Mouse (Mus musculus) hindbrain, embryonic 13.5 days (tissue): ENCODE measurements at regions not wholly inside any gene's neighbourhood (a gene's known extent, or its start where the extent isn't known, plus 50 kb on each side); places are given as distances from the start of the nearest gene placed in this dataset.
"Not testable (repeated sequence)": the region's sequence is repeated elsewhere in the genome, so short reads cannot be mapped to it uniquely, and the experiment has no call there.

Source experiments
- ATAC-seq: fragments of 200-750 bp; cut with Nextera tagmentation; 2 replicates; pipeline ENCODE4 v1.8.0; 2017; ENCODE audit warnings: moderate TSS enrichment; ENCODE audit not compliant: low FRiP score
- H3K27ac ChIP-seq: fragments of 300-500 bp; sonication (generic); 2 replicates; pipeline ENCODE4 v1.5.1; 2015; ENCODE audit warnings: inconsistent platforms, mild to moderate bottlenecking, moderate library complexity
- H3K27me3 ChIP-seq: fragments of 300-500 bp; sonication (generic); 2 replicates; pipeline ENCODE4 v1.6.1; 2015; ENCODE audit warnings: mild to moderate bottlenecking, inconsistent platforms
- H3K36me3 ChIP-seq: fragments of 300-500 bp; sonication (generic); 2 replicates; pipeline ENCODE4 v1.6.1; 2015; ENCODE audit warnings: mild to moderate bottlenecking, inconsistent platforms
- H3K4me1 ChIP-seq: fragments of 300-500 bp; sonication (generic); replicated peaks from 2 replicates; pipeline ENCODE4 v1.6.1; 2015; ENCODE audit warnings: inconsistent platforms
- H3K4me2 ChIP-seq: fragments of 300-500 bp; sonication (generic); 2 replicates; pipeline ENCODE4 v1.6.1; 2015; ENCODE audit warnings: inconsistent platforms, mild to moderate bottlenecking, moderate library complexity
- H3K4me3 ChIP-seq: fragments of 300-500 bp; sonication (generic); 2 replicates; pipeline ENCODE4 v1.5.1; 2015; ENCODE audit warnings: mild to moderate bottlenecking, inconsistent platforms
- H3K9ac ChIP-seq: fragments of 300-500 bp; sonication (generic); 2 replicates; pipeline ENCODE4 v1.6.1; 2015; ENCODE audit warnings: mild to moderate bottlenecking, inconsistent platforms
- H3K9me3 ChIP-seq: fragments of 300-500 bp; sonication (generic); 2 replicates; pipeline ENCODE4 v1.6.1; 2016; ENCODE audit warnings: inconsistent platforms
- WGBS: fragments of 180-500 bp; shearing (Covaris S2); methylation state at CpG from one replicate; pipeline ENCODE4 v1.1.7; 2015; 5-methylcytosine and 5-hydroxymethylcytosine counted together

DNA sequence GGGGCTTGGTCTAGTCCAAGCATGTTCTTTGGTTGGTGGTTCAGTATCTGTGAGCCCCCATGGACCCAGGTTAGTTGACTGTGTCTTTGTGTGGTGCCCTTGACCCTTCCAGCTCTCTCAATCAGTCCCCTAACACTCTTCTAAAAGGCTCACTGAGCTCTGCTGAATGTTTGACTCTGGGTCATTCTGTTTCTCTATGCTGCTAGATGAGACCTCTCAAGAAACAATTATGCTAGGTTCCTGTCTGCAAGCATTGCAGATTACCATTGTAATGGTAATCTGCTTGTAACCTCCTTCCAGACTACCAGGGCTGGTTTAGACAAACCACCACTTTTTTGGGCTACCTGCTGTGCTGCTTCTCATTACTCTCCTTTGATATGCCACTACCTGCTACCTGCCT is 2863.9 kb downstream of the Gm37988 start:
- H3K4me3 ChIP-seq: no peak overlapping the region
- no peak overlapping the region for H3K4me2 ChIP-seq
- no peak for ATAC-seq
- no peaks in the 10 kb centered on the region for H3K27me3 ChIP-seq
- no peaks in the 10 kb centered on the region for H3K36me3 ChIP-seq
- no peaks in the 10 kb centered on the region for H3K4me1 ChIP-seq
- no peaks in the 10 kb centered on the region for H3K9me3 ChIP-seq
- no peak overlapping the region for H3K27ac ChIP-seq
- H3K9ac ChIP-seq: no peak overlapping the region

DNA sequence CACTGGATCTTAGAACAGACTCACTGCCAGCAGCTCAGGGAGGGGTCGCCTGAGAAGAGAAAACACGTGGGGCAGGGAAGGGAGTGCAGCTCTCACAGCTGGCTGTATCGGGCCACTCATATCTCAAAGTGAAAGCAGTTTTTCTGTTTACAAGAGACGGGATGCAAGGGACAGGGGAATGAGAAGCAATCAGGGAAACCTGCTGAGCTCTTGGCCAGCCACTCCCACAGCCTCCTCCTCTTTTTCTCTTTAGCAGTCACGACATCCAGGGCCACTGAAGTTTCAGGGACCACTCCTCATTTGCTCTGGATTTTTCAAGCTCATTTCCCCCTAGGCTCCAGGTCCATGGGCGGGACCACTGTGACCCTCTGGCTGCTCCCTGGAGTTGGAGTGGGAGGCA is 2901.5 kb downstream of the Gm37988 start:
- not testable (repeated sequence) for H3K27me3 ChIP-seq, H3K9ac ChIP-seq, H3K4me2 ChIP-seq, H3K36me3 ChIP-seq, H3K9me3 ChIP-seq, H3K4me3 ChIP-seq, ATAC-seq, H3K27ac ChIP-seq, H3K4me1 ChIP-seq
- WGBS: 88% methylated on average over 6 of the region's 6 CpGs

DNA sequence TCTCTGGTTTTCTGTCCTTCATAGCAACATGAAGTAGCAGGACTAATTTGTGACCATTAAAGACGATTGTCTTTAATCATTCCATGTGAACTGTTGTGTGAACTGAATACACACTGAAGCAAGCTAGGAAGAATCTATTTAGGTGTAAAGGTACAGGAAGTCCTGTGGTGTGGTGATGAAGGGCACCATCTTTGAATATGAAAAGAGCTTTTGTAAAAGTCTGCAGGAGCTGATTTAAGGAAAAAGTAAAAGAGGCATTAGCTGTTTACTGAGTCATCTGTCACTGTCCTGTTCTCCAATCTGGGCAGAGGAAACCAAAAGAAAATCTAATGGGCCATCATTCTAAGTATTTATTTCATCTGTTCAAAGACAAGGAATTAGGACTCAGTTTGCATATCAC is 2925.0 kb downstream of the Gm37988 start:
- Histone ChIP-seq H3K27ac (no peak overlapping the region), H3K27me3 (no peaks in the 10 kb centered on the region), H3K9me3 (no peaks in the 10 kb centered on the region), H3K36me3 (no peaks in the 10 kb centered on the region), H3K4me3 (no peak overlapping the region), H3K4me1 (no peaks in the 10 kb centered on the region), H3K4me2 (no peak overlapping the region), H3K9ac (no peak overlapping the region)
- no peak for ATAC-seq
- WGBS: 34% methylated on average over 1 of the region's 1 CpGs

DNA sequence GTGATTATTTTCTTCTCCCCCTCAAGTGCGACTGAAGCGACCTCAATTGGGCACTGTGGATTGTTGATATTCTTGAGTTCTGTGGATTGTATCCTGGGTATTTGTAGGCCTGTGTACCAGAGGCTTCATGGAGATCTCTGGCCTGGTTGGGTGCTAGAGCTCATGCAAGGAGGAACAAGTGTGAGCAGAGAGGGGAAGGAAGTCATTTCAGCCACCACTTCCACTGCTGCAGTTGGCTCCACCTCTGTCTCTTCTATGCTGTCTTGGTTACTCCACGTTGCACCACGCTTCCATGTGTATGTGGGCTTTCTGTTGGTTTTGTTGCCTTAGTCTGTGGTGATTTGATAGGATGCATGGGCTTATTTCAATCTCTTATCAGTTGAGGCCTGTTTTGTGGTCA is 2929.6 kb downstream of the Gm37988 start:
- no peaks in the 10 kb centered on the region for H3K4me1 ChIP-seq
- H3K9me3 ChIP-seq: no peaks in the 10 kb centered on the region
- no peak overlapping the region for H3K27ac ChIP-seq
- 91% methylated on average over 4 of the region's 4 CpGs for WGBS
- H3K36me3 ChIP-seq: no peaks in the 10 kb centered on the region
- ATAC-seq: no peak
- H3K9ac ChIP-seq: no peak overlapping the region
- H3K4me3 ChIP-seq: no peak overlapping the region
- no peaks in the 10 kb centered on the region for H3K27me3 ChIP-seq
- H3K4me2 ChIP-seq: no peak overlapping the region

DNA sequence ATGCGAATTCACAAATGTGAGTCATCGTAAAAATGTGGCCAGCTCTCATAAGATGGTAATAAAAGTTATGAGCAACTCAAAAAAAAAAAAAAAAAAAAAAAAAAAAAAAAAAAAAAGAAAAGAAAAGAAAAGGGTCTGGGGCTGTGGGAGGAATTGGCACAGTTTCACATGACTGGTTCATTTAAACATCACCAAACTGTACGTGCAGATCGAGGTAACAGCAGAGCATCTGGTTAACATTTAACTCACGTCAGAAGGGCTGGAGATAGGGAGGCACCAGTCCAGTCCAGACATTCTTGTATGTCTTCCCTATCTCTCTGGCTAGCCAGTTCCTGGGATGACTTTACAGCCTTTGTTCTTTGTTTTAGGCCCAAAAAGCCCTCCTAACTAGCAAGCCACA is 2938.2 kb downstream of the Gm37988 start:
- WGBS: 85% methylated on average over 5 of the region's 5 CpGs
- no peaks in the 10 kb centered on the region for H3K36me3 ChIP-seq
- no peak overlapping the region for H3K9ac ChIP-seq
- ATAC-seq: no peak
- H3K9me3 ChIP-seq: no peaks in the 10 kb centered on the region
- no peaks in the 10 kb centered on the region for H3K4me1 ChIP-seq
- no peak overlapping the region for H3K4me3 ChIP-seq
- H3K4me2 ChIP-seq: no peak overlapping the region
- no peak overlapping the region for H3K27ac ChIP-seq
- H3K27me3 ChIP-seq: no peaks in the 10 kb centered on the region

DNA sequence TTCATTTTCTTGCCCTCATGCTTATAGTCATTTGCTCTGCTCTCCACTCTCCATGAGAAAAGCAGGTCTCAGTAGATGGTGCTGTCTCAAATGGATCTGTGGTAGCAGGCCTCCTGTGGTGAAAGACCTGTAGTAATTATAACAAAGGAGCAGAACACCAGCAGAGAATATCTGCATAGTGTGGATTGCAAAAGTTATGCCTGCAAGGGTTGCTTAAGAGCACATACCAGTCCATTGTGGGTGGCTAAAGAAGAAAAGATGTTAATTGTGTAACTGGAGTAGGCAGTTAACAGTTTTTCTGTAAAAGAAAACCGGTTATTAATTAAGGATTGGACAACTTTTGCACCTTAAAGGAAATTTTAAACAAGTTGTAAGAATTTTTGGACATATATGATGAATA is 2969.0 kb downstream of the Gm37988 start:
- WGBS: 18% methylated on average over 1 of the region's 1 CpGs
- H3K27ac ChIP-seq: no peak overlapping the region
- H3K4me3 ChIP-seq: no peak overlapping the region
- no peaks in the 10 kb centered on the region for H3K9me3 ChIP-seq
- H3K36me3 ChIP-seq: no peaks in the 10 kb centered on the region
- peaks cover 20% of the 10 kb centered on the region for H3K4me1 ChIP-seq
- no peak for ATAC-seq
- H3K9ac ChIP-seq: no peak overlapping the region
- no peak overlapping the region for H3K4me2 ChIP-seq
- H3K27me3 ChIP-seq: no peaks in the 10 kb centered on the region

DNA sequence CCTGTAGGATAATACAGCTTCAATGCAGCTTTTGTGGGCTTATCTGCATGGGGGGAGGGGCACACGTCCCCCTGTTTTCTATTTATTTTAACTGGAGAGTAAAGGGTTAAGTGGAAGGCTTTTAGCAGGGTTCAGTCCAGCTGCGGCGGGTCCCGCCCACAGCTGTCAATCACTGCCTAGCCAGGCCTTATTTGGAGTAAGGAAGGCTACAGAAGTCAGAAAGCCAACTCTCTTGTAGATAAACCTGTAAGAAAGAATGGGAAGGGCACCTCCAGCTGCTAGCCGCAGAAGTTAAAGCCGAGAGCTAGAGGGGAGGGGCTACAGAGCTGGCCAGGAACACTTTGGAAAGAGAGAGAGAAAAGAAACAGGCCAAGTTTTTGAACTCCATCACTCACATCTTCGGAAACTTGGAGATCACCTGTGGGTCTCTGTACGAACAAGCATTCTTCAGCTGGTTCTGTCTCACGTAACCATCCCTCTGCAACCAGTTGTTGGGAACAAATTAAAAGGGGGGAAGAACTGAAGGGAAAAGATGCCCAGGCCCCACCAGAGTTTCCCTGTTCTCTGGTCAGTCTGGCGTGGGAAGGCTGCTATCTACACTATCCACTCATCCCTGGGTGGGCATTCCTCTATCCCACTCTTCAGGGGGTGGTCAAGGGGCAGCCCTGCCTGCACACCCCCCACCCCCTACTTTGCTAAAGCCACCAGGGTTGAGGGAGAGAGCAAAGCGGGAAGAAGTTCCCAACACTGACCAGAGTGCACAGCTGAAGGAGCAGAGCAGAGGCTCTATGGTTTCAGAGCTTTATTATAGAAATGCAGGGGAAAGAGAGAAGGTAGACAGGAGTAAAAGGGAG is 2969.7 kb downstream of the Gm37988 start:
- Histone ChIP-seq H3K4me3 (no peak overlapping the region), H3K27ac (no peak overlapping the region), H3K36me3 (no peaks in the 10 kb centered on the region), H3K9me3 (no peaks in the 10 kb centered on the region), H3K9ac (no peak overlapping the region), H3K4me2 (peak overlapping the region; percentile 18; the same call in 1 of the 2 replicates), H3K27me3 (no peaks in the 10 kb centered on the region), H3K4me1 (peaks cover 20% of the 10 kb centered on the region)
- peak; percentile 46; the same call in 1 of the 2 replicates for ATAC-seq
- WGBS: 5% methylated on average over 11 of the region's 11 CpGs

DNA sequence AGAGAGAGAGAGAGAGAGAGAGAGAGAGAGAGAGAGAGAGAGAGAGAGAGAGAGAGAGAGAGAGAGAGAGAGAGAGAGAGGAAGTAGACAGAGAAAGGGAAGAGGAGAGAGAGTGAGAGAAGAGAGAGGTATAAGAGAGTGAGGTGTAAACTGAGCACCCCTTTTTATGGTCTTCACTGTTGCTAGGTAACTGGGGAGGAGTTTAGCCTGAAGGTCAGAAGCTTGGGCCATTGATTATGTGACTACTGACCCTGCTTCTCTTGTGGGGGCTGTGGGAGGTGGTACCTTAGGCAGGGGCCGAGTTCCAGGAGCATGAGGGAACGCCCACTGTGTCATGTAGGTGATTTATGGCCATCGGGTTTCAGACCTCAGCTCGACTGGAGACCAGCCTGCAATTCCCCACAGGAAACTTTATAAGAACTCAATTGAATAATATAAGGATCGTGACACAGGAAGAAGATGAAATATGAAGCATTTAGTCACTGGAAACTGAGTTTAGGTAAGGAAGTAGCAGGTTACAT is 2970.4 kb downstream of the Gm37988 start:
- not testable (repeated sequence) for H3K4me3 ChIP-seq, H3K9me3 ChIP-seq, H3K27ac ChIP-seq, H3K27me3 ChIP-seq, H3K36me3 ChIP-seq, ATAC-seq, H3K4me2 ChIP-seq, H3K9ac ChIP-seq
- peaks cover 20% of the 10 kb centered on the region for H3K4me1 ChIP-seq
- WGBS: 11% methylated on average over 5 of the region's 5 CpGs

DNA sequence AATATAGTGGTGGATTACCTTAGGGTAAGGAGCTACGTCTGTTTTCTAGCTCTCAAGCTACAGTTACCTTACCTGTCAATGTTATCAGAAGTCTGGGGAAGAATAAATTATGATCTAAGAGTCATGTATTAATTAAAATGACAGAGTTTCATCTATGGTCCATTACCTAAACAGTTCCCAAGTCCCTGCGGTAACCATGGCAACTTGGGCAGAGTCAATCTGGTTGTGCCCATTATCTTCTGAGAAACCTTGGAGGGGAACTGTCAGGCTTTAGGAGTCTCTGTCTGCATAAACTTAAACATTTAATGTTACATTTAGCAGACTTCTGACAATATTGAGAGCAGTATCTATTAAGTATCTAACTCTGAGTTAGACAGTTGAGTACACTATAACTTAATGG is 2971.0 kb downstream of the Gm37988 start:
- Histone ChIP-seq H3K4me1 (peaks cover 20% of the 10 kb centered on the region), H3K36me3 (no peaks in the 10 kb centered on the region), H3K4me2 (no peak overlapping the region), H3K27ac (no peak overlapping the region), H3K9ac (no peak overlapping the region), H3K9me3 (no peaks in the 10 kb centered on the region), H3K4me3 (no peak overlapping the region), H3K27me3 (no peaks in the 10 kb centered on the region)
- 59% methylated on average over 2 of the region's 2 CpGs for WGBS
- ATAC-seq: peak; percentile 71

DNA sequence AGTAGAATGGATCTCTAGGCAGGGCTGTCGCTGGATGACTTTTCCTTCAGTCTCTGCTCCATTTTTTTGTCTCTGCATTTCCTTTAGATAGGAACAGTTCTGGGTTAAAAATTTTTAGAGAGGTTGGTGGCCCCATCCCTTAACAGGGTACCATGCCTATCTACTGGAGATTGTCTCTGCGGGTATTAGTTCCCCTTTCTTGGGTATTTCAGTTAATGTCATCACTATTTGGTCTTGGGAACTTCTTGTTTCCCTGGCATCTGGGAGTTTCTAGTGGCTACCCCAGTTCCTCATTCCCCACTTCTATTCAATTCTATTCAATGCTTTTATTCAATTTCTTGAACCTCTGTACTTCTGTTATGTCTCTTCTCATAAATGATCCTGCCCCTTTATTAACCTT is 3016.3 kb downstream of the Gm37988 start:
- no peak overlapping the region for H3K4me2 ChIP-seq
- ATAC-seq: no peak
- H3K9me3 ChIP-seq: no peaks in the 10 kb centered on the region
- H3K4me1 ChIP-seq: no peaks in the 10 kb centered on the region
- H3K27me3 ChIP-seq: no peaks in the 10 kb centered on the region
- H3K36me3 ChIP-seq: no peaks in the 10 kb centered on the region
- H3K4me3 ChIP-seq: no peak overlapping the region
- no peak overlapping the region for H3K27ac ChIP-seq
- 93% methylated on average over 2 of the region's 2 CpGs for WGBS
- H3K9ac ChIP-seq: no peak overlapping the region
